Mouse (Mus musculus) C2C12 (cell line): Measurements from ENCODE around the gene Derl3. TPM values are rescaled to one million over a fixed set of nuclear protein-coding genes. Genes with fewer than 3 reads are reported as not detected.
"Not testable (repeated sequence)": the region's sequence is repeated elsewhere in the genome, so short reads cannot be mapped to it uniquely, and the experiment has no call there.

Experiments
- H3K27me3 ChIP-seq: one replicate; pipeline ENCODE4 v1.6.1; 2011; ENCODE audit not compliant: control insufficient read depth, insufficient read depth, insufficient read length
- H3K36me3 ChIP-seq: one replicate; pipeline ENCODE4 v1.6.1; 2011; ENCODE audit not compliant: control insufficient read depth, insufficient read depth
- H3K4me3 ChIP-seq: one replicate; pipeline ENCODE4 v1.5.1; 2011; ENCODE audit warnings: mild to moderate bottlenecking, control low read depth; ENCODE audit not compliant: poor library complexity, insufficient read depth, severe bottlenecking
- H3K79me2 ChIP-seq: one replicate; pipeline ENCODE4 v1.6.1; 2011; ENCODE audit not compliant: control insufficient read depth, insufficient read depth
- H3K79me3 ChIP-seq: one replicate; pipeline ENCODE4 v1.6.1; 2011; ENCODE audit warnings: low read depth, control low read depth
- H3ac ChIP-seq: one replicate; pipeline ENCODE3; 2011; ENCODE audit warnings: low read depth; ENCODE audit not compliant: control insufficient read depth, insufficient read length
- CEBPB ChIP-seq: IDR thresholded peaks from one replicate; pipeline ENCODE4 v1.6.1; 2011; ENCODE audit warnings: low read depth, mild to moderate bottlenecking, control low read depth, moderate library complexity
- CTCF ChIP-seq: IDR thresholded peaks from one replicate; pipeline ENCODE4 v1.5.1; 2011; ENCODE audit not compliant: control insufficient read depth, insufficient read depth, insufficient read length
- FOSL1 ChIP-seq: IDR thresholded peaks from one replicate; pipeline ENCODE4 v1.8.0; 2011; ENCODE audit warnings: mild to moderate bottlenecking, low read length; ENCODE audit not compliant: poor library complexity, insufficient read depth, severe bottlenecking
- MAX ChIP-seq: IDR thresholded peaks from one replicate; pipeline ENCODE4 v1.6.1; 2011; ENCODE audit warnings: mild to moderate bottlenecking, control low read depth
- MYOD1 ChIP-seq: IDR thresholded peaks from one replicate; pipeline ENCODE4 v1.6.1; 2011; ENCODE audit warnings: low read depth; ENCODE audit not compliant: control insufficient read depth, insufficient read length
- MYOG ChIP-seq: IDR thresholded peaks from one replicate; pipeline ENCODE4 v1.6.1; 2011; ENCODE audit not compliant: control insufficient read depth, insufficient read length; ENCODE audit errors: extremely low read depth
- USF1 ChIP-seq: IDR thresholded peaks from one replicate; pipeline ENCODE4 v1.6.1; 2011; ENCODE audit warnings: low read depth, mild to moderate bottlenecking, control low read depth, moderate library complexity
- polyA plus RNA-seq: library from polyadenylated mRNA; unstranded; fragments of >200 nt; fragmentation: generic; extraction: Trizol; gene quantifications from one replicate; pipeline ENCODE4 v1.2.1, GENCODE M21; 2012; ENCODE audit warnings: missing spikeins

Derl3 gene
- polyA plus RNA-seq, 1 experiment, result 0.25 TPM

- Histone ChIP-seq H3K36me3 (no peaks in the 10 kb centered on the region), H3K79me2 (no peaks in the 10 kb centered on the region), H3K79me3 (no peaks in the 10 kb centered on the region), H3K27me3 (no peaks in the 10 kb centered on the region), H3ac (no peak overlapping the region), H3K4me3 (no peak overlapping the region)
- TF ChIP-seq CEBPB (no peak), MYOG (no peak), FOSL1 (no peak), MAX (no peak), USF1 (no peak), CTCF (peak; percentile 59), MYOD1 (no peak)
Measured at GRCm38 (mm10) chr10:75883232-75883552, 10.0 kb upstream of the Derl3 start.

DNA sequence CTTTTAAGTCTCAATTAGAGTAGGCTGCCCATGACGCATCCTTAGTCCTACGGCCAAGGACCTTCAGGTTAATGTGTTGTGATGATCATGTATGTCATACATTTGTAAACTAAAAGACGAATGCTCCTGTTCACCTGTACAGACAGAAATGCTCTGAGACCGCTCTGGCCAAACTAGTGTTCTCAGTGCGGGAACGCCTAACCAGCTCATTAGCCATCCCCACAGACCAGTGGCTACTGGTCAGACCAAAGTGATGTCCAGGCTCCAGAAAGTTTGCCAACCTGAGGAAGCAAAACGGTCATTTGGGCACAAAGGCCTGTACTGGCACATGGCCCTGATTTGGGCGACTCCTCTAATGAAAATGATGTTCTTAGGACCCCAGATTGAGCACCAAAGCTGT is 8.5 kb upstream of the Derl3 start:
- no peaks in the 10 kb centered on the region for H3K79me3 ChIP-seq
- no peaks in the 10 kb centered on the region for H3K27me3 ChIP-seq
- no peak overlapping the region for H3ac ChIP-seq
- no peaks in the 10 kb centered on the region for H3K36me3 ChIP-seq
- no peak for TF ChIP-seq USF1
- TF ChIP-seq MYOG, result no peak
- TF ChIP-seq MAX, result no peak
- TF ChIP-seq CEBPB, result no peak
- no peak for TF ChIP-seq CTCF
- TF ChIP-seq FOSL1, result no peak
- no peak for TF ChIP-seq MYOD1
- no peaks in the 10 kb centered on the region for H3K79me2 ChIP-seq
- H3K4me3 ChIP-seq, result no peak overlapping the region

- H3ac ChIP-seq, H3K36me3 ChIP-seq, H3K27me3 ChIP-seq, H3K4me3 ChIP-seq, H3K79me3 ChIP-seq, H3K79me2 ChIP-seq: not testable (repeated sequence)
Measured at GRCm38 (mm10) chr10:75887504-75887903, 5.7 kb upstream of the Derl3 start.

DNA sequence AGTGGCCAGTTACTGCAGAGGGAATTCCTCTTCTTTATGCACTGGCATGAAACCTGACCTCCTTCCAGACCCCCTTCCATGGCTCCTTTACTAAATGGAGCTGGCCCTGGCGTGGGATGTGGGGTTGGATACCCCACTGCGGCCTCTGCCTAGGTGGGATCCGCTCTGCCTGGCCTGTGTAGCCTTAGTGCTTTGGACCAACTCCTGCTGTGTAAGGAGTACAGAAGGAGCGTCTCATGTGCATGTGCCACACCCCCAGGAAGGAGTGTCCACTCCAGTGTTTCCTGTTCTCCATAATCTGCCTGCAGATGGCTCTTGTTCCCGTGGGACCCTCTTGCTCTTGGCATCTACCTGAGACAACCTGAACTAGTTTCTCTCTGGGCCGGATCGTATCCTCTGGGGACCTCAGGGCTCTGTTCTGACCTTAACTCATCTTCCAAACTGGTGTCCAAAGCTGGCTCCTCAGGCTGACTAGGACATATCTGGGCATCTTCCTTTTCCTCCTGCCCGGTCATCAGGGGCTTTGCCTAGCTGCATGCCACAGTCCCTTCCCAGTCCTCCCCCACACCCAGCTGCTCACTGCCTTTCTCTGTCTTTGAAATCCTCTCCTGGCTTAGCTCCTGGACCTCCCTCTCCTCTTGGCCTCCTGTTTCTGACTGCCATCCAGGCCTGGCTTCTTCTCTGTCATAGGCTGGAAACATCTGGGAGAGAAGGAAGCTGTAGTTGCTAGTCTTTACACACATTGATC is 3.6 kb upstream of the Derl3 start:
- Histone ChIP-seq H3K27me3 (no peaks in the 10 kb centered on the region), H3K79me3 (no peaks in the 10 kb centered on the region), H3ac (no peak overlapping the region), H3K4me3 (no peak overlapping the region), H3K36me3 (peaks cover 23% of the 10 kb centered on the region), H3K79me2 (no peaks in the 10 kb centered on the region)
- TF ChIP-seq USF1, result no peak
- no peak for TF ChIP-seq MYOD1
- no peak for TF ChIP-seq CTCF
- TF ChIP-seq MYOG, result no peak
- TF ChIP-seq CEBPB, result no peak
- TF ChIP-seq MAX, result no peak

DNA sequence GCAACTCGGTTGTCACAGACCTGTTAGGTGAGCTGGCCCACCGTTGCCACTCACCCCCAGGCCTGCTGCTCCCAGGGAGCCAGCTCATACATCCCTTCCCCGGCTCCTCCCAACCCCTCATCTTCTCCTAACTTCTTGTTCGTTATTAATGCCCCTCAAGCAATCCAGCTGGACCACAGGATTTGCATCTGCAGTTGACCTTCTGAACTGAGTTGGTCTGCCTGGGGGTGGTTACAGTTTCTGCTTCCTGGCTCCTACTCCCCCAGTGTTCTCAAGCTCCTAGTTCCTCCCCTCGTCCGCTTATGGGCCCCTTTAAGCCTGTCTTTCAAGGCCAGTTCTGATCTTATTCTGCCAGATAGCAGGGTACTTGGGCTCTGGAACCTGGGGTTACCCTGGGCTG is 1.4 kb downstream of the Derl3 start:
- Histone ChIP-seq H3K27me3 (no peaks in the 10 kb centered on the region), H3K36me3 (peaks cover 60% of the 10 kb centered on the region), H3K79me2 (peaks cover 22% of the 10 kb centered on the region), H3K4me3 (no peak overlapping the region), H3K79me3 (peaks cover 2% of the 10 kb centered on the region), H3ac (no peak overlapping the region)
- TF ChIP-seq USF1 (no peak), FOSL1 (no peak), MAX (no peak), MYOG (no peak), CTCF (no peak), MYOD1 (no peak), CEBPB (no peak)

DNA sequence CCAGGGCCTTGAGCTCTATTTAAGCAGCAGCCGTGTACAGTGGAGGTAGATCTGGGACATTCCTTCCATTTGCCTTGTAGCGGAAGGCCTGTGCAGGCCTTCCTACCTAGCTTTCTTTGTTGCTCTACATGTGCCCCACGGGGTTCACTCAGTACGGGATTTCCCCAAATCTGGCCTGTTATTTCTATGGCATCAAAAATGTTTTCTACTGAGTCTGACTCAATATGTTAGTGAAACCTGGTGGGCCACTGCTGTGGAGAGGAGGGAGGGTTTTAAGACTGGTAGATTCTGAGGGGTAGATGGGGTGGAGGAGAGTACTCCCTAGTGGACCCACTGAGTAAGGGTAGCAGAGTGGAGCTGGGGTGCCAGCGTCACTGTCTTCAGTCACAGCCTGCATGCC is 2.5 kb downstream of the Derl3 start:
- Histone ChIP-seq H3K4me3 (no peak overlapping the region), H3K36me3 (peaks cover 67% of the 10 kb centered on the region), H3ac (no peak overlapping the region), H3K79me2 (peaks cover 28% of the 10 kb centered on the region), H3K27me3 (no peaks in the 10 kb centered on the region), H3K79me3 (peaks cover 2% of the 10 kb centered on the region)
- TF ChIP-seq MYOG (no peak), CEBPB (no peak), CTCF (no peak), FOSL1 (no peak)
